Mouse (Mus musculus) intestine, embryonic 14.5 days (tissue): Measurements from ENCODE around the gene Fgf22. TPM values are rescaled to one million over a fixed set of nuclear protein-coding genes. Genes with fewer than 3 reads are reported as not detected.
"Not testable (repeated sequence)": the region's sequence is repeated elsewhere in the genome, so short reads cannot be mapped to it uniquely, and the experiment has no call there.

Experiments
- ATAC-seq: fragments of 200-750 bp; cut with Nextera tagmentation; replicated peaks from 2 replicates; pipeline ENCODE4 v1.8.0; 2017; ENCODE audit warnings: low read depth, moderate number of reproducible peaks, moderate TSS enrichment, moderate library complexity; ENCODE audit not compliant: low FRiP score, low TSS enrichment
- DNase-seq: peaks from one replicate; pipeline ENCODE4 v3.0.0-alpha.2; 2018; ENCODE audit warnings: low spot score
- H3K27ac ChIP-seq: fragments of 300-500 bp; sonication (generic); 2 replicates; pipeline ENCODE4 v1.5.1; 2014; ENCODE audit warnings: low read depth, mild to moderate bottlenecking, control low read depth
- H3K27me3 ChIP-seq: fragments of 300-500 bp; sonication (generic); replicated peaks from 2 replicates; pipeline ENCODE4 v1.6.1; 2014; ENCODE audit warnings: low read length, control low read depth; ENCODE audit not compliant: control insufficient read depth, insufficient read depth
- H3K36me3 ChIP-seq: fragments of 300-500 bp; sonication (generic); 2 replicates; pipeline ENCODE4 v1.6.1; 2014; ENCODE audit warnings: low read length, control low read depth; ENCODE audit not compliant: control insufficient read depth, insufficient read depth
- H3K4me1 ChIP-seq: fragments of 300-500 bp; sonication (generic); replicated peaks from 2 replicates; pipeline ENCODE4 v1.6.1; 2014; ENCODE audit warnings: low read length, control low read depth, mixed read lengths; ENCODE audit not compliant: control insufficient read depth, insufficient read depth
- H3K4me2 ChIP-seq: fragments of 300-500 bp; sonication (generic); 2 replicates; pipeline ENCODE4 v1.6.1; 2014; ENCODE audit warnings: low read length
- H3K4me3 ChIP-seq: fragments of 300-500 bp; sonication (generic); 2 replicates; pipeline ENCODE4 v1.5.1; 2014; ENCODE audit warnings: low read depth, low read length, control low read depth, mixed read lengths
- H3K9ac ChIP-seq: fragments of 300-500 bp; sonication (generic); 2 replicates; pipeline ENCODE4 v1.6.1; 2014; ENCODE audit warnings: mild to moderate bottlenecking, low read length
- H3K9me3 ChIP-seq: fragments of 300-500 bp; sonication (generic); 2 replicates; pipeline ENCODE4 v1.6.1; 2016; ENCODE audit warnings: low read length, control low read depth; ENCODE audit not compliant: control insufficient read depth
- WGBS: fragments of 180-500 bp; shearing (Covaris S2); extraction: QIAGEN DNeasy Blood & Tissue Kit; methylation state at CpG from one replicate; pipeline ENCODE4 v1.1.7; 2014; 5-methylcytosine and 5-hydroxymethylcytosine counted together
- polyA plus RNA-seq: library from polyadenylated mRNA; unstranded; fragments of >200 nt; fragmentation: Nextera tagmentation; extraction: Ambion mirVana; gene quantifications from 2 replicates; pipeline ENCODE4 v1.2.1, GENCODE M21; 2014

The Fgf22 gene
- polyA plus RNA-seq, 1 experiment from 2014 or later, result 0.26 TPM

DNA sequence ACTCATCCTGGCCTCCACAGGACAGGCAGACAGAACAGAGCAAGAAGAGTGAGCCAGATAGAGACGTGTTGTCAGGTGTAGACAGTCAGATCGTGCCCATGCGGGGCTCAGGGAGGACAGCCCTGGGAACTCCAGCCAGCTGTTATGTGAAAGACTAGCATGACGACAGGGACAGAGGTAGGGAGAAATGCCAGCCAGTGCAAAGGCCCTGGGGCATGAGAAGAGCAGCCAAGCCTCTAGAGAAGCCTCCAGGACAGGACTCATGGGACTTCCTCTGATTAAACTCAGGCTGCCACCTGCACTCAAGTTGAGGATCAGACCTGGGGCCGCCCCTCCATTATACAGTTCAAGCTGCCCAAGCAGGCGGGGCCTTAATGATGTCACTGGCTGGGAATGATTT, 6.4 kb upstream of the Fgf22 start:
- H3K27ac ChIP-seq, result no peak overlapping the region
- peaks cover 10% of the 10 kb centered on the region for H3K36me3 ChIP-seq
- H3K27me3 ChIP-seq, result no peaks in the 10 kb centered on the region
- no peak overlapping the region for H3K9ac ChIP-seq
- H3K4me3 ChIP-seq, result no peak overlapping the region
- no peaks in the 10 kb centered on the region for H3K9me3 ChIP-seq
- 85% methylated on average over 6 of the region's 6 CpGs for WGBS
- DNase-seq, result no peak
- H3K4me1 ChIP-seq, result peaks cover 4% of the 10 kb centered on the region; the same call in 1 of the 2 replicates
- ATAC-seq, result no peak
- H3K4me2 ChIP-seq, result no peak overlapping the region

DNA sequence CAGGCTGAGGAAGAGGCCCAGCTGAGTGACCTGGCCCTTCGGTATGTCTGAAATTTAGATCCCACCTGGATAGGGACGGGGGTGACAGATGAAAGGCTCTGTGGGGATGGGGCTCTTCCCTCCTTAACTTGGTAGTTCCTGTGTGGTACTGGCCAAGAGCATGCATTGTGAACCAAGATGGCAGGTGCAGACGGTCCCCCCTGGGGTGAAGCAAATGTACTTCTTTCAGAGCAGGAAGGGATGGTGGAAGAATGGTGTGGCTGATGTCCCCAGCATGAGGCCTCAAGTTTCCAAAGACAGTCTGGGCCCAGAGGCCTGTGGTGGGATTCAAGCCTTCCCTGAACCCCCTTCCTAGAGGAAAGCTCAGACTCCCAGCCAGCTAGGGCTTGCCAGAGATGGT, 978 bp downstream of the Fgf22 start:
- Histone ChIP-seq H3K27me3 (no peaks in the 10 kb centered on the region), H3K27ac (no peak overlapping the region), H3K4me2 (no peak overlapping the region), H3K4me3 (no peak overlapping the region), H3K9me3 (no peaks in the 10 kb centered on the region), H3K9ac (no peak overlapping the region), H3K36me3 (peaks cover 42% of the 10 kb centered on the region), H3K4me1 (peaks cover 6% of the 10 kb centered on the region; the same call in 1 of the 2 replicates)
- DNase-seq (no peak), ATAC-seq (no peak)
- 89% methylated on average over 3 of the region's 3 CpGs for WGBS

DNA sequence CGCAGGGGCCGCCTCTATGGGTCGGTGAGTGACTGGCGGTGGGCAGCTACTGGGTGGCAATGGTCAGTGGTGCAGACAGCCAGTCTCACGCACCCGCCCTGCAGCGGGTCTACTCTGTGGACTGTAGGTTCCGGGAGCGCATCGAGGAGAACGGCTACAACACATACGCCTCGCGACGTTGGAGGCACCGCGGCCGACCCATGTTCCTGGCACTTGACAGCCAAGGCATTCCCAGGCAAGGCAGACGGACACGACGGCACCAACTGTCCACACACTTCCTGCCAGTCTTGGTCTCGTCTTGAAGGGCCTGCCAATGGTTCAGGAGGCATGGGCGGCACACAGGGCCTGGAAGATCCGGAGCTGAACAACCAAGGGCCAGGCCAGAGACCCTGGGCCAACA, 1.8 kb downstream of the Fgf22 start:
- Histone ChIP-seq H3K36me3 (peaks cover 50% of the 10 kb centered on the region), H3K9me3 (no peaks in the 10 kb centered on the region), H3K9ac (no peak overlapping the region), H3K27me3 (no peaks in the 10 kb centered on the region), H3K27ac (no peak overlapping the region), H3K4me2 (no peak overlapping the region), H3K4me3 (no peak overlapping the region), H3K4me1 (peaks cover 6% of the 10 kb centered on the region; the same call in 1 of the 2 replicates)
- DNase-seq, result no peak
- ATAC-seq, result no peak
- WGBS, result 87% methylated on average over 24 of the region's 24 CpGs

DNA sequence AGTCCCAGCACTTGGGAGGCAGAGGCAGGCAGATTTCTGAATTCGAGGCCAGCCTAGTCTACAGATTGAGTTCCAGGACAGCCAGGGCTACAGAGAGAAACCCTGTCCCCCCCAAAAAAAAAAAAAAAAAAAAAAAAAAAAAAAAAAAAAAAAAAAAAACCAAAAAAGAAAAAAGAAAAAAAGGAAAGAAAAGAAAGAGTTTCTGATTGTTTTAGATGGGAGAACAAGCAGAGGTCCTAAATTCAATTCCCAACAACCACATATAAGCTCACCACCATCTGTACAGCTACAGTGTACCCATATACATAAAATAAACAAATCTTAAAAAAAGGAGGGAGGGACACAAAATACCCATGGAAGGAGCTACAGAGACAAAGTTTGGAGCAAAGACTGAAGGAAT, 4.8 kb downstream of the Fgf22 start:
- H3K4me2 ChIP-seq, H3K9ac ChIP-seq, H3K27me3 ChIP-seq, H3K9me3 ChIP-seq, H3K27ac ChIP-seq, DNase-seq, H3K4me1 ChIP-seq, H3K4me3 ChIP-seq, ATAC-seq: not testable (repeated sequence)
- WGBS, result 91% methylated on average over 1 of the region's 1 CpGs
- peaks cover 59% of the 10 kb centered on the region for H3K36me3 ChIP-seq

DNA sequence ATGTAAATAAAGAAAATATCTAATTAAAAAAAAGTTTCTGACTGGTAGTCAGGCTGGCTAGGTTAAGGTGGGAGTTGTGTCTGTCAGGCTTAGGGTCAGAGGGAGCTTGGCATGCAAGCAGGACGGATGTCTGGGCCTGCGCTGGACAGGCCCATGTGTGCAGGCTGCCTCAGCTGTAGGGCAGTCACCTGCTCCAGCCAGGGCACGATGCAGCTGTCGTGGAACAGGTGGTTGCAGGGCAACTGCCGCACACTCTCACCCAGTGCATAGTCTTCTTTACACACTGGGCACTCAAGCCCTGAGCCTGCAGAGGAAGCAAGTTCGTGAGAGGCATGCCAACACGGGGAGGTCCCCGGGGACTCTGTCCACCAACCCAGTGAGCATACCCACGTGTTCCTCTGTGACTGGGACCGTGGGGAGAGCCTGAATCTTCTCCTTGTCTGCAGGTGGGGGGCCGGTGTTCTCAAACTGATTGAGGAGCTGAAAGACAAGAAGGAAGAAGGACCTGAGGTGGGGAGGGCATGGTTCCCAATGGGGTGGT, 5.8 kb downstream of the Fgf22 start:
- 89% methylated on average over 11 of the region's 11 CpGs for WGBS
- peaks cover 59% of the 10 kb centered on the region for H3K36me3 ChIP-seq
- no peak overlapping the region for H3K27ac ChIP-seq
- H3K9me3 ChIP-seq, result no peaks in the 10 kb centered on the region
- no peak for DNase-seq
- no peaks in the 10 kb centered on the region for H3K27me3 ChIP-seq
- no peak overlapping the region for H3K4me3 ChIP-seq
- ATAC-seq, result no peak
- H3K4me2 ChIP-seq, result no peak overlapping the region
- no peak overlapping the region for H3K9ac ChIP-seq
- H3K4me1 ChIP-seq, result peaks cover 11% of the 10 kb centered on the region

DNA sequence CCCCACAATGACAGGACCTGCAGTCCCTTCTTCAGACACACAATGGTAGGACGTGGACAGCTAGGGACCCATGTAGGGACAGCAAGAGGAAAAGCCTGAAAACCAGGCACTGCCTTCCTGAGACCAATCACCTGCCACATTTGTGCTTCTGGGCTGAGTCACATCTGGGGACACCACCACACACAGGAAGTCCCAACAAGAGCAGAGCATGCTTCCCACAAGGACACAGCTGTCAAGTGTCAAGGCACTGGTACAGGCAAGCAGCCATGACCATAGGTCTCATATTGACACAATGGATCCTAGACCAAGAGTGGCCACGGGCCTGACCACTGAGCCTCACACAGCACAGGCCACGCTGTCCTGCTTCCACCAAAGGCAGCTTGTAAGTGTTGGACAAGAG, 8.0 kb downstream of the Fgf22 start:
- Histone ChIP-seq H3K4me3 (no peak overlapping the region), H3K9me3 (no peaks in the 10 kb centered on the region), H3K4me2 (no peak overlapping the region), H3K4me1 (peaks cover 16% of the 10 kb centered on the region), H3K27me3 (no peaks in the 10 kb centered on the region), H3K36me3 (peaks cover 41% of the 10 kb centered on the region), H3K9ac (no peak overlapping the region), H3K27ac (no peak overlapping the region)
- DNase-seq (no peak), ATAC-seq (no peak)
- WGBS, result 91% methylated on average over 3 of the region's 3 CpGs

DNA sequence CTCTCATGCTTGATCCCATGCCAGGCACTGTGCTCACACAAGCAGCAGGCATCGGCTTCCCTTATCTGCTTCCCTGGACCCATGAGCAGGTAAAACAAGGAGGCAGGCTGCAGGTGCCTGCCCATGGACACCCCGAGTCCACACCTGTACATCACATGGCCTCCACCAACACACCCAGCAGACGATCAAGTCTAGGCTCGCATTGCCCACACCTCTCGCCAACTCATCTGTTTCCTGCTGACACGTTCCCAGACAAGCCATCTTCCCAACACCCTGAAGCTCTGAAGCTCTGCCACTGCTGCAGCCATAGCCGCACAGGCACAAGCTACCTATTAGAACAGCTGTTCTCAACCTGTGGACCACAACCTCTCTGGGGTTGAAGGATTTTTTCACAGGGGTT, 9.4 kb downstream of the Fgf22 start:
- Histone ChIP-seq H3K4me1 (peaks cover 23% of the 10 kb centered on the region), H3K4me3 (no peak overlapping the region), H3K9ac (no peak overlapping the region), H3K4me2 (no peak overlapping the region), H3K9me3 (no peaks in the 10 kb centered on the region), H3K27me3 (no peaks in the 10 kb centered on the region), H3K27ac (no peak overlapping the region), H3K36me3 (peaks cover 27% of the 10 kb centered on the region)
- ATAC-seq, result no peak
- 84% methylated on average over 7 of the region's 7 CpGs for WGBS
- DNase-seq, result no peak

DNA sequence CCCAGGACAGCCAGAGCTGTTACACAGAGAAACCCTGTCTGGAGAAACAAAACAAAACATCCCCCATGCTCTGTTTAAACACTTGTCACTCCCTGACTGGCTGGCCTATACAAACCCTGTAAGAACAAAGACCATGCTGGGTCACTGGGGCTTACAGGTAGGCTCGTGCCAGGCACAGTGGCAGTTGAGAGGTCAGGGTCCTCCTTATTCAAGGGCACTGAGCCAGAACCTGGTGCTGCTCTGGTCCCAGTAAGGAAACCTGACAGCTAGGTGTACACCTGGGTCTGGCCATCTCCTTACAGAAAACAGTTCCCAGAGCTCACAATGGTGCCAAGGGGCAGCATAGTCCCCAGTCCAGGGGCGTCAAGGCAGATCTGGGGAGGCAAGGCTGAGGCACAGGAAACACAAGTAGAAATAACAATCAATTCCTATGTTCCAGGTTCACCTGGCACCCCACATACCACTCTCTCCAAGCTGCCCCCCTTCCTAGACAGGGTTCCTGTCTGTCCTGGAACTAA, 10.4 kb downstream of the Fgf22 start:
- ATAC-seq (no peak), DNase-seq (no peak)
- H3K9me3 ChIP-seq, result no peaks in the 10 kb centered on the region

DNA sequence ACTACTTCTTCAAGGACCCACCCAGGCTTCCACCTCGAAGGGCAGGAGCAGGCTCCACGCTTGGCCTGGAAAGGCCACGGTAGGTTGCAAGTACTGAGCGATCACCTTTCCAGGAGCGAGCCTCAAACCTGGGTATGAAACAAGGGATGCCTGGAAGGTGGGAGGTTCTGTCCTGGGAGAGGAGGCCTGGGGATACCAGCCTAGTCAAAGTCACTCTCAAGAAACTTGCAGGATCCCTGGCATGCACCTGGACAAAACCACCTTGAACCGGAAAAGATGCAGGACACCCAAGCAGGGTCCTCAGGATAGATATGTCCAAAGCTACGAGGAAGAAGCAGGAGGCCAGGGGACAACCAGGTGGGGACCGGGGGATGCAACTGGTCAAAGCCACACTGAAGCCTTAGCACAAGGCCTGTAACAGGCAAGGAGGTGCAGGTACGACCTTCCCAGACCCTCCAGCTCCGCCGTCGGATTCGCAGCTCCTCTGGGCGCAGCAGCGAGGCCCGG, 11.2 kb downstream of the Fgf22 start:
- Histone ChIP-seq H3K4me3 (peak overlapping the region; percentile 68), H3K4me2 (peak overlapping the region; percentile 93), H3K9ac (peak overlapping the region; percentile 87), H3K27me3 (no peaks in the 10 kb centered on the region), H3K36me3 (peaks cover 15% of the 10 kb centered on the region), H3K4me1 (peaks cover 23% of the 10 kb centered on the region), H3K27ac (peak overlapping the region; percentile 87), H3K9me3 (no peaks in the 10 kb centered on the region)
- DNase-seq, result no peak
- ATAC-seq, result no peak
- WGBS, result 9% methylated on average over 15 of the region's 16 CpGs

More for the DNA sequence above, 10.4 kb downstream of the Fgf22 start:
- Histone ChIP-seq H3K27ac (no peak overlapping the region), H3K27me3 (no peaks in the 10 kb centered on the region), H3K9ac (peak overlapping the region; percentile 87), H3K4me2 (peak overlapping the region; percentile 93), H3K4me3 (peak overlapping the region; percentile 68), H3K4me1 (peaks cover 23% of the 10 kb centered on the region), H3K36me3 (peaks cover 23% of the 10 kb centered on the region)
- 69% methylated on average over 2 of the region's 2 CpGs for WGBS
